Mouse (Mus musculus): ENCODE data around the gene Lck. TPM values are rescaled to one million over a fixed set of nuclear protein-coding genes. Genes with fewer than 3 reads are reported as not detected.
"Not testable (repeated sequence)": the region's sequence is repeated elsewhere in the genome, so short reads cannot be mapped to it uniquely, and the experiment has no call there.

Lck gene
- polyA plus RNA-seq, 1 experiment from 2014 or later: 3.6 TPM

DNA sequence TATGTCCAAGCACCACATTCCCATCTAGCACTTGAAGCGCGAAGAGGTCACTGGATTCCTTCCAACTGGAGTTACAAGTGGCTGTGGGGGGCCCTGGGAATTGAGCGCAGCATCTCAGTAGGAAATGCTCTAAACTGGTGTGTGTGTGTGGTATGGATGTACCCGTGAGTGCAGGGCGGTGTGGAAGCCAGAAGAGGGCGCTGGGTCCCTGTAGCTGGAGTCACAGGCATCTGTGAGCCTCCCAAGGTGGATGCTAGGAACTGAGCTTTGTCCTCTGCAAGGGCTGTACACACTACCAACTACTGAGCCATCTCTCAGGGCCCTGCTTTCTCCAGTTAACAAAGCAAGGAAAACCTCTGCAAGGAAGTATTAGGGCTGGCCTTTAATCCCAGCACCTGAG lies 33.4 kb downstream of the Lck start:
- no peak overlapping the region for H3K27ac ChIP-seq (ENCODE audit: low read depth, low read length)
- no peaks in the 10 kb centered on the region; the same call in 1 of the 2 replicates for H3K36me3 ChIP-seq (ENCODE audit: control insufficient read depth, insufficient read depth, low read length)
- H3K4me2 ChIP-seq: no peak overlapping the region
- H3K9ac ChIP-seq (ENCODE audit: low read depth, low read length): no peak overlapping the region
- no peaks in the 10 kb centered on the region for H3K27me3 ChIP-seq (ENCODE audit: control insufficient read depth, insufficient read depth, low read length)
- H3K9me3 ChIP-seq (replicated peaks; ENCODE audit: control insufficient read depth, low read length): no peaks in the 10 kb centered on the region
- peaks cover 13% of the 10 kb centered on the region; the same call in 1 of the 2 replicates for H3K4me1 ChIP-seq (ENCODE audit: control insufficient read depth, insufficient read depth, low read length)
- no peak overlapping the region for H3K4me3 ChIP-seq (ENCODE audit: low read depth, low read length)
- no peak for ATAC-seq (replicated peaks; ENCODE audit: insufficient number of reproducible peaks, low FRiP score, low TSS enrichment)
- WGBS (ENCODE audit: insufficient replicate concordance): 87% methylated on average over 6 of the region's 6 CpGs

DNA sequence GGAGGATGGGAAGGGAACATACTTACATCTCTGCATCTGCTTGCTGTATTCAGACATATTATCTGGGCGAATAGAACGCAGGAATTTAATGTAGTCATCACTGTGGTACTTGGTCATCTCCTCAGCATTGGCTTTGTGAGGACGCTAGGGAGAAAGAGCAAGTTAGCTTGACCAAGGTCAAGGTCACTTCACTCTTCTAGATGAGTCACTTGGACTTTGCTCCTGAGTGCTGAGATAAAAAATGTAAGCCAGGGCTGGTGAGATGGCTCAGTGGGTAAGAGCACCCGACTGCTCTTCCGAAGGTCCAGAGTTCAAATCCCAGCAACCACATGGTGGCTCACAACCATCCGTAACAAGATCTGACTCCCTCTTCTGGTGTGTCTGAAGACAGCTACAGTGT lies 44.5 kb downstream of the Lck start:
- 87% methylated on average over 5 of the region's 6 CpGs for WGBS (ENCODE audit: insufficient replicate concordance)
- peaks cover 29% of the 10 kb centered on the region for H3K36me3 ChIP-seq (ENCODE audit: control insufficient read depth, insufficient read depth, low read length)
- not testable (repeated sequence) for H3K27me3 ChIP-seq (ENCODE audit: control insufficient read depth, insufficient read depth, low read length); H3K4me2 ChIP-seq; H3K9me3 ChIP-seq (replicated peaks; ENCODE audit: control insufficient read depth, low read length); H3K27ac ChIP-seq (ENCODE audit: low read depth, low read length); H3K4me1 ChIP-seq (ENCODE audit: control insufficient read depth, insufficient read depth, low read length); ATAC-seq (replicated peaks; ENCODE audit: insufficient number of reproducible peaks, low FRiP score, low TSS enrichment); H3K9ac ChIP-seq (ENCODE audit: low read depth, low read length); H3K4me3 ChIP-seq (ENCODE audit: low read depth, low read length)

DNA sequence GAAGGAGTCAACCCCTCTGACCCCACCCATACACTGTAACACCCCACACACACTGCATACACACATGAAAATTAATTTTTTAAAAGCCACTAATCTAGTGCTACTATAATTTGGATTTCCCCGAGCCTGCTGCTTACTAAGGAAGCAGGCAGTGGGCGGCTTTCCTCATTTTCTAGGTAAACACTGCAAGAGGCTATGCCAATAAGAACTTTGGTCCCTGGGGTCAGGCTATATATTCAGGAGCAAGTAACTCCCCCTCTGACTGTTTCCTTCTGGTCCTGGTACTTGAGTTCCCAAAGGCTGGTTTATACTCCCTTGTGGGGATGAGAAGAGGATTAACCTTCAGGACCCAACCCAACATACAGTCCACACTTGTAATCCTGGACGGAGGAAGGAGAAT lies 47.6 kb downstream of the Lck start:
- no peaks in the 10 kb centered on the region for H3K27me3 ChIP-seq (ENCODE audit: control insufficient read depth, insufficient read depth, low read length)
- H3K4me2 ChIP-seq: no peak overlapping the region
- WGBS (ENCODE audit: insufficient replicate concordance): 89% methylated on average over 3 of the region's 3 CpGs
- peaks cover 41% of the 10 kb centered on the region for H3K36me3 ChIP-seq (ENCODE audit: control insufficient read depth, insufficient read depth, low read length)
- no peak overlapping the region for H3K4me3 ChIP-seq (ENCODE audit: low read depth, low read length)
- H3K9ac ChIP-seq (ENCODE audit: low read depth, low read length): no peak overlapping the region
- H3K4me1 ChIP-seq (ENCODE audit: control insufficient read depth, insufficient read depth, low read length): no peaks in the 10 kb centered on the region
- no peak for ATAC-seq (replicated peaks; ENCODE audit: insufficient number of reproducible peaks, low FRiP score, low TSS enrichment)
- no peaks in the 10 kb centered on the region for H3K9me3 ChIP-seq (replicated peaks; ENCODE audit: control insufficient read depth, low read length)
- H3K27ac ChIP-seq (ENCODE audit: low read depth, low read length): no peak overlapping the region

DNA sequence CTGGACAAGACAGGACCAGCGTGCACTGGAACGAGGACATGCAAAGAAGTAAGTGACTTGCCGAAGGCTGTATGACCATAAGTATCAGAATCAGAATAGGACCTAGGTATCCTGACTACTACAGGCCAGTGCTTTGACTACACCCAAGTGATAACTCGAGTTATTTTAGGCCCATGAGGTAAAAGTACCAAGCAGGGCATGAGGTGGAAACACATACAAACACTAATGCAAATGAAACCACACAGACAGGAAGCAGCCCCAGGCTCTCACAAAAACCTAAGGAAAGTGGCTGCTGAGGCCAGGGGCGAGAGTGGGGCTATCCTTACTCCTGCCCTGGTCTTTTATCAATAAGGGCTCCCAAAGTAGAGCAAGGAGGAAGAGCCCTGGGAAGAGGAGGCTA lies 48.1 kb downstream of the Lck start:
- Histone ChIP-seq H3K4me2 (no peak overlapping the region), H3K4me3 (ENCODE audit: low read depth, low read length) (no peak overlapping the region), H3K36me3 (ENCODE audit: control insufficient read depth, insufficient read depth, low read length) (peaks cover 40% of the 10 kb centered on the region), H3K27me3 (ENCODE audit: control insufficient read depth, insufficient read depth, low read length) (no peaks in the 10 kb centered on the region), H3K9ac (ENCODE audit: low read depth, low read length) (no peak overlapping the region), H3K27ac (ENCODE audit: low read depth, low read length) (no peak overlapping the region), H3K9me3 (replicated peaks; ENCODE audit: control insufficient read depth, low read length) (no peaks in the 10 kb centered on the region), H3K4me1 (ENCODE audit: control insufficient read depth, insufficient read depth, low read length) (no peaks in the 10 kb centered on the region)
- WGBS (ENCODE audit: insufficient replicate concordance): 83% methylated on average over 5 of the region's 5 CpGs
- no peak for ATAC-seq (replicated peaks; ENCODE audit: insufficient number of reproducible peaks, low FRiP score, low TSS enrichment)

DNA sequence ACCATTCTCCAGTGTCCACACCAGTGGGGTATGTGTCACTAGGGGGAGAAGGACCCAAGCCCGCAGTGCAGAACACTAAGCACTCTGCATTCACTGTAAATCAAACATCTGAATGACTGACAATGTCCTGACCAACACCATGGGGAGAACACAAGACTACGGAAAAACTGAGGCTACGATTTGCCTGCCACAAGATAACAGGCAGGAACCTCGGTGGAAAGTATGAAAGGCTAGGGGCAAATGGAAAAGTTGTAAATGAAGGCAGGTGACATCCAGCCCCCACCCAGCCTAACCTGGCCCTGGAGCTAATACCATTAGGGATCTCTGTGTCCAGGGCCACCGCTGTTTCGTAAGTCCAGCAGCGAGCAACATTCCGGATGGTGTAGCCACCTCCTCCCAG lies 54.9 kb downstream of the Lck start:
- no peak overlapping the region for H3K9ac ChIP-seq (ENCODE audit: low read depth, low read length)
- H3K36me3 ChIP-seq (ENCODE audit: control insufficient read depth, insufficient read depth, low read length): peaks cover 38% of the 10 kb centered on the region
- H3K4me2 ChIP-seq: no peak overlapping the region
- no peaks in the 10 kb centered on the region for H3K27me3 ChIP-seq (ENCODE audit: control insufficient read depth, insufficient read depth, low read length)
- no peak for ATAC-seq (replicated peaks; ENCODE audit: insufficient number of reproducible peaks, low FRiP score, low TSS enrichment)
- 85% methylated on average over 8 of the region's 8 CpGs for WGBS (ENCODE audit: insufficient replicate concordance)
- no peaks in the 10 kb centered on the region for H3K4me1 ChIP-seq (ENCODE audit: control insufficient read depth, insufficient read depth, low read length)
- H3K4me3 ChIP-seq (ENCODE audit: low read depth, low read length): no peak overlapping the region
- no peak overlapping the region for H3K27ac ChIP-seq (ENCODE audit: low read depth, low read length)
- H3K9me3 ChIP-seq (replicated peaks; ENCODE audit: control insufficient read depth, low read length): no peaks in the 10 kb centered on the region

DNA sequence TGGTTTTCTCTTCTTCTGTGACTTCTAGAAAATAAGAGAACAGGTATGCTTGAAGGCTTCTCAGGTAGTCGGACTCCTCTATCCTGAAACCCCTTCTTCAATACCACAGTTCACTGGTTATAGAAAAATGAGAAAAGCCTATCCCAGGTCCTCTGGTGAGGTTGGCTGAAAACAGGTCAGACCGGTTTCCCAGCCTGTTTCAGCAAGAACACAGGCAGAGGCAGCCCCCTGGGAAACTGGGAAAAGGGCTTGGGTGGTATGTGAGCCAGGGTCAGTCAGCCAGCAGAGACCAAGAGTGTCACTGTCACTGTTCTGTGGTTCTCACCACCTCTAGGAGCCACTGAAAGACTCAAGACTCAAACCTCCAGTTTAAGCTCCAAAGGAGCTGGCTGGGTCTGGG lies 56.5 kb downstream of the Lck start:
- peaks cover 26% of the 10 kb centered on the region for H3K36me3 ChIP-seq (ENCODE audit: control insufficient read depth, insufficient read depth, low read length)
- 43% methylated on average over 2 of the region's 2 CpGs for WGBS (ENCODE audit: insufficient replicate concordance)
- H3K9ac ChIP-seq (ENCODE audit: low read depth, low read length): no peak overlapping the region

DNA sequence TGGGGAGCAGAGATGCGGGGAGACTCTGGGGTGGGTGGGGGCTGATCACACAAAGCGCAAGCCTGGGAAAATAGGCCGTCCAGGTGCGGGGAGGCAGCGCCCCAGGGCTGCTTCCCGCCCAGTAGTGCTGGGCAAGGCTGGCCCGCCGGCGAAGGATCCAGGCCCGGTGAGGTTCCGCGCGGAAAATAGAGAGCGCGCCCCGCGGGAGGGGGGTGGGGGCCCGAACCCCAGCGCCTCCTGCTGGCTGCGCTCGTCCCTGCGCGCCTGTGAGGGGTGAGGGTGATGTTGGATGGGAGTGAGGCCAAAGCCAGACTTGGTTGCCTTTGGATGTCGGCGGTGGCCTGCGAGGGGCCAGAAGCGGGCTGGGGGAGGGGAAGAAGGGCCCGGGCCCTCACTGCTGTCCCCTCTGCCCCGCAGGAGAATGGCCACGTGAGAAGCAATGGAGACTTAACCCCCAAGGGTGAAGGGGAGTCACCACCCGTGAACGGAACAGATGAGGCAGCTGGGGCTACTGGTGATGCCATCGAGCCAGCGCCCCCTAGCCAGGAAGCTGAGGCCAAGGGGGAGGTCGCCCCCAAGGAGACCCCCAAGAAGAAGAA lies 59.0 kb downstream of the Lck start:
- no peaks in the 10 kb centered on the region for H3K27me3 ChIP-seq (ENCODE audit: control insufficient read depth, insufficient read depth, low read length)
- H3K4me1 ChIP-seq (ENCODE audit: control insufficient read depth, insufficient read depth, low read length): peaks cover 3% of the 10 kb centered on the region; the same call in 1 of the 2 replicates
- H3K9me3 ChIP-seq (replicated peaks; ENCODE audit: control insufficient read depth, low read length): no peaks in the 10 kb centered on the region
- H3K9ac ChIP-seq (ENCODE audit: low read depth, low read length): peak overlapping the region; percentile 100
- H3K27ac ChIP-seq (ENCODE audit: low read depth, low read length): peak overlapping the region; percentile 96
- WGBS (ENCODE audit: insufficient replicate concordance): under 1% methylated on average over 32 of the region's 35 CpGs
- peak; percentile 46; the same call in 1 of the 2 replicates for ATAC-seq (replicated peaks; ENCODE audit: insufficient number of reproducible peaks, low FRiP score, low TSS enrichment)
- peak overlapping the region; percentile 98 for H3K4me3 ChIP-seq (ENCODE audit: low read depth, low read length)
- H3K36me3 ChIP-seq (ENCODE audit: control insufficient read depth, insufficient read depth, low read length): peaks cover 11% of the 10 kb centered on the region; the same call in 1 of the 2 replicates
- H3K4me2 ChIP-seq: peak overlapping the region; percentile 78

More for the DNA sequence above, 56.5 kb downstream of the Lck start:
- no peaks in the 10 kb centered on the region for H3K9me3 ChIP-seq (replicated peaks; ENCODE audit: control insufficient read depth, low read length)
- H3K4me1 ChIP-seq (ENCODE audit: control insufficient read depth, insufficient read depth, low read length): no peaks in the 10 kb centered on the region
- no peak overlapping the region for H3K4me2 ChIP-seq
- no peaks in the 10 kb centered on the region for H3K27me3 ChIP-seq (ENCODE audit: control insufficient read depth, insufficient read depth, low read length)
- no peak overlapping the region for H3K4me3 ChIP-seq (ENCODE audit: low read depth, low read length)
- no peak for ATAC-seq (replicated peaks; ENCODE audit: insufficient number of reproducible peaks, low FRiP score, low TSS enrichment)
- no peak overlapping the region for H3K27ac ChIP-seq (ENCODE audit: low read depth, low read length)

DNA sequence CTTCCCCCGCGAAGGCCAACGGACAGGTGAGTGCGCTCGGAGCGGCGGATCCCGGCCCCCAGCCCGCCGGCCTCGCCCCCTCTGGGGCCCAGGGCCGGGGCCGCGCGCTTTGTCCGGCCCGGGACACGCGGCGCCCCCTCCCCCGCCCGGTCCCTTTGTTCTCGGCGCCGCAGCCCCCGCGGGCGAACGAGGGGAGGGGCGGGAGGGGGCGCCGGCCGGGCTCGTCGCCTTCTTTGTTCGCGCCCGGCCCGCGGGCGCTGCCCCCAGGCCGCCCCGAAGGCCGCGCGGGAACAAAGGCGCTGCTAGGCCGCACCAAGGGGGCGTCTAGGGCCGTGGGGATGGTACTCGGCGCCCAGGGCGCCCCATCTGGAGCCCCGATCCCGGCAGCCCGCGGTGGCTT lies 59.5 kb downstream of the Lck start:
- ATAC-seq (replicated peaks; ENCODE audit: insufficient number of reproducible peaks, low FRiP score, low TSS enrichment): peak; percentile 23; the same call in 1 of the 2 replicates

More for the DNA sequence above, 59.5 kb downstream of the Lck start:
- H3K4me2 ChIP-seq: peak overlapping the region; percentile 78
- H3K27me3 ChIP-seq (ENCODE audit: control insufficient read depth, insufficient read depth, low read length): no peaks in the 10 kb centered on the region
- no peaks in the 10 kb centered on the region for H3K9me3 ChIP-seq (replicated peaks; ENCODE audit: control insufficient read depth, low read length)
- peak overlapping the region; percentile 100 for H3K9ac ChIP-seq (ENCODE audit: low read depth, low read length)
- peak overlapping the region; percentile 98 for H3K4me3 ChIP-seq (ENCODE audit: low read depth, low read length)
- peaks cover 9% of the 10 kb centered on the region; the same call in 1 of the 2 replicates for H3K36me3 ChIP-seq (ENCODE audit: control insufficient read depth, insufficient read depth, low read length)
- peaks cover 5% of the 10 kb centered on the region; the same call in 1 of the 2 replicates for H3K4me1 ChIP-seq (ENCODE audit: control insufficient read depth, insufficient read depth, low read length)
- WGBS (ENCODE audit: insufficient replicate concordance): under 1% methylated on average over 51 of the region's 57 CpGs
- peak overlapping the region; percentile 96 for H3K27ac ChIP-seq (ENCODE audit: low read depth, low read length)
